Mouse (Mus musculus) thymus, adult 18-20 months (tissue): ENCODE measurements around the gene Nanog.
"Not testable (repeated sequence)": the region's sequence is repeated elsewhere in the genome, so short reads cannot be mapped to it uniquely, and the experiment has no call there.

ENCODE experiments used
- DNase-seq, 2 experiments: peaks; one replicate each; pipeline ENCODE4 v3.0.0; 2022; ENCODE audit warnings: mixed read lengths in 2 of 2

Gene Nanog

DNA sequence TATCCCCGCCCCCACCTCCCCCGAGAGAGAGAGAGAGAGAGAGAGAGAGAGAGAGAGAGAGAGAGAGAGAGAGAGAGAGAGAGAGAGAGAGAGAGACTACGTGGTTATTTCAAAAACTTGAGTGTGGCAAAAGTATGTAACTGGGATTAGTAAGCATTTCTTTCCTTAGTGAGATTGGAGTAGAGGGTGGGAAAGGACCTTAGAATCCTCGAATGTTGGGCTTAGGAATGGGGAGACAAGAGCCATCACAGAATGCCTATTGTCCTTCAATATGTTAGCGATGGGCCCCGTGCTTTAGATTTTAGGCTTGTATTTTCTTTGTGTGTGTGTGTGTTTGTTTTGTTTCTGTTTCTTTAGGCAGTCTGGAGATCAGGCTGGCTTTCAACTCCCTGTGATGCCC lies 4.0 kb upstream of the Nanog start:
- DNase-seq, result no peak

GRCm38 (mm10) chr6:122703706-122704105 lies 3.6 kb upstream of the Nanog start:
- DNase-seq, result no peak

GRCm38 (mm10) chr6:122706337-122706840 lies 900 bp upstream of the Nanog start:
- DNase-seq, result no peak

- no peak for DNase-seq
These were observed 1.5 kb downstream of the Nanog start for GRCm38 (mm10) chr6:122708826-122709225.

GRCm38 (mm10) chr6:122711455-122711854 lies 4.2 kb downstream of the Nanog start:
- no peak for DNase-seq

GRCm38 (mm10) chr6:122713116-122713515 lies 5.8 kb downstream of the Nanog start:
- DNase-seq, result not testable (repeated sequence)

GRCm38 (mm10) chr6:122714707-122715365 lies 7.5 kb downstream of the Nanog start:
- DNase-seq, result no peak

DNA sequence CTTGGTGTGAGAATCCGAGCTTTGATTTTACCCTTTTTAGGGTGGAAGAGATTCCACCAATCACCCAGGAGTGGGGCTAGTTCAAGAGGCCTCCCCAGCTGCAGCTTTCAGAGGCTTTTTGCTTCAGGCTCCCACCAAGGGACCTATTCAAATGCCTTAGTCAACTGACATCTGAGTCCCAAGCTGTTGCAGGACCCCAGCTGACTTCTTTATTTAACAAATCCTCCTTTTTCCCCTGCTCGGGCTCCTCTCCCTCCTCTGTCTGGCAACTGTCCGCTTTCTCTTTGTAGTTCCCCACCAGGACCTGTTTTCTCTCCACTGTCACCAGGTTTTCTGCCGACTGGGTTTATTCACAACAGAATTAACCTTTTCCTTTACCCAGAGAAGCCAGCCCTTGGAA lies 8.6 kb downstream of the Nanog start:
- DNase-seq, result no peak

- not testable (repeated sequence) for DNase-seq
These were observed 10.9 kb downstream of the Nanog start for GRCm38 (mm10) chr6:122718224-122718623.

DNA sequence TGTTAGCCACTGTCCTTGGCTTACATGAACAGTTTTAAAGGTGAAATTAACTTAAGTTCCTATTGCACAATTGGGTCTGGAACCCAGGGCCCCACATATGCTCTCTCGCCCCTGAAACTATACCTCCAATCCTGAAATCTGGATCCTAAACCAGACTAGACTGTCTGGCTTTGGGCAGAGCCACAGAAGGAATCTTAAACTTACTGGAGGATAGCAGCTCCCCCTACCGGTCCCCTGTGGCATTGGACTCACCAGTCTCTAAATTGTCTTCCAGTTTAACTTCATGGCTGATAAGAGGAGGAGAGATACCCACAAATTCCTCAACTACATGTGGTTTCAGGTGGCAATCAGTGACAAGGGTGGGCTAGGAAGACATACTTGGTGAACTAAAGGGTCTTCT lies 12.7 kb downstream of the Nanog start:
- peak in 1 of 2 experiments; percentile 14 for DNase-seq

- DNase-seq, result no peak
These were observed 32.7 kb downstream of the Nanog start for GRCm38 (mm10) chr6:122739952-122740351.

DNA sequence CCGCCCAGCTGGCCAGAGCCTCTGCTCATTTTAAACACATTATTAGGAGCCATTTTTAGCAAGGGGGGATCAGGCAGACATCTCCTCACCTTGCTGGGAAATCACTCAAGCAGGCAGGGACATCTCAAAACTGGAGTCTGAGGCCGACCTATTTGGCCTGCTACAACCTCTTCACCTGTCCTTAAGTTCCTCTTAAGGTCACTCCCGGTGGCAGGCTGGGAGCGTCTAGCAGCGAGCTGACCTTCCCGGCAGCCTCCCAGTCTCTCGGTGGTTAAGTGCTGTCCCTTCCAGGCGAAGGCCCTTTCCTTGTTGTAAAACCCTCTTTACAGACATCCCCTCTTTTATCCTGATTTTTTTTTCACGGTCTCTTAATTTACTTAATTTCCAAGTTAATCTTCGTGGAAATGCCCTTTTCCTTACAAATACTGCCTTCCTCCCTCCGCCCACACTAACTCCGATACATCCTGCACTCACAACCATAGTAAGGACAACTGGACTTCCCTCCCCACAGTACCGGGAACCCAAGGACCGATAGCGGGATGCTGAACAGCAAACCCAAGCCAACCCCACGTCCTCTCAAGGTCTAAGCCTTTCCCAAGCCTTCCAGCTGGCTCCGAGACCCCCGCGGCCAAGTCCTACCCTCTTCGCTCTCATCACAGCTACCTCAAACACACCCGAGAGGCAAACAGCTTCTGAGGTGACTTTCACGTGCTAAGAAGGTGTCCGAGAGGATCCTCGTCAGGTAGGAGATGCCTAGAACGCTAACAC lies 34.4 kb downstream of the Nanog start:
- no peak for DNase-seq

GRCm38 (mm10) chr6:122742228-122742899 lies 35.1 kb downstream of the Nanog start:
- DNase-seq, result peak in 1 of 2 experiments; percentile 47

DNA sequence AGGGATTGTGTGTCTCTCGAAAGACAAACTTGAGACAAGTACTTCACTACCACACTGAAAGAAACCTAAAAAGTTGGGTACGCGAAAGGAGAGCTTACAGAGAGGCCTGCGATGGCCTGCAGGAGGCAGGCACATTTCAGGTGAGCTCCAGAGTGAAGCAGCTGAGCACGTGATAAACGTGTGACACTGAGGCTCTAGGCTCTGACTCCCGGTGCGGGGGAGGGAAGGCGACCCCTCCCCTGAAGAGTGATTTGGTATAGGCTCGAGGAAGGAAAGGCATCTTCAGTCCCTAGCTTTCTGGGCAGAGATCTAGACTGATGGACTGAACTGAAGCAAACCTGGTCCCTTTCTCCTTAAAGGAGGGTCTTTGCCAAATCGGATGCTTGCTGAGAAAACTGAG lies 36.1 kb downstream of the Nanog start:
- DNase-seq, result no peak

DNA sequence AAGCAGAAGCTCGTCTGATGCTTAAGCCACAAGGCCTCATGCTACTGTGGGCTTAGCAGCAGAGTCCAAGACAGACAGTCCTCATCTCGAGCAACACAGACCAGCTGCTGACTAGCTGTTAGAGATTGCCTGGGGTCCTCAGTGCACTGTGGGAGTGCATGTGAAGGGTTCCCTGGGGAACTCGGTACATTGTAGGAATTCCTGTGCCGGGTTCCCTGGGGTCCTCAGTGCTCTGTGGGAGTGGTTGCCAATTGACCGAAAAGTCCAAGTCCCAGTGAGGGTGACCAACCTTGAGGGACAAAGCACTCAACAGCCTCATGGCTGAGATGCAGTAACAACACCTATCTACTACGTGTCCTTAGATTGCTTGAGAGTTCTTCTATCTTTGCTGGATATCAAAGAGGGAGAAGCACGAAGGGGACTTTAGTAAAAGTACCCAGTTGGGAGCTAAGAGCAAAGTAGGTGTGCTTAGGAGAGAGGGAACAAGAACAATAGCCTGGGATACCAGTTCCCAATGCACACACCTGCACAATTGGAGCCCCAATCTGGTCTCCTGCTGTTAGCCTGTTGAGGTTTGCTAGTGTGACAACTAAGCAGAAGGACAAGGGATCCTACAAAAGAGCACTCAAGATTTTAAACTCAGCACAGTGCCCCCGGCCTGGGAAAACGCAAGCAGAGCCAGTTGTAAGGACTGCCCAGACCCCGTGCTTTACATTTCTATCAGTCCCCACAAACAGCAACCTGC lies 37.4 kb downstream of the Nanog start:
- no peak for DNase-seq

GRCm38 (mm10) chr6:122750579-122750978 lies 43.3 kb downstream of the Nanog start:
- DNase-seq, result no peak

- DNase-seq, result no peak
These were observed 48.6 kb downstream of the Nanog start for GRCm38 (mm10) chr6:122755913-122756312.

DNA sequence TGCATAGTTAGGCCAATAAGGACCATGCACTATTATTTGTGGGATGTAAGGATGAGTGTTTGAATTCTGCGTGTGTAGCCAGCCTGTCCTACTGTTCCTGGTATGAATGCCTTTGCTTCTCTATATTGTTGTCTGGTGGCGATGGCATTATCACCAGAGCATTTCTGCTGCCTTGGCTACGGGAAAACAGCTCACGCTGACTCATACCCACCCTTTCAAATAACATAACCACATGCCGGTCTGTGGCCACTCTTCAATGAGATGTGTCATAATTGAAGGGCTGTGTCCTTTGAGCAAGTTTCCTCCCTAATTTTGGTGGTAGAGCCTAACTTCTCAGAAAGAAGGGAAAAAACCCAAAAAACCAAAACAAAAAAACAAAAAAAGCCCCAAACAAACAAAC lies 51.4 kb downstream of the Nanog start:
- DNase-seq, result no peak

DNA sequence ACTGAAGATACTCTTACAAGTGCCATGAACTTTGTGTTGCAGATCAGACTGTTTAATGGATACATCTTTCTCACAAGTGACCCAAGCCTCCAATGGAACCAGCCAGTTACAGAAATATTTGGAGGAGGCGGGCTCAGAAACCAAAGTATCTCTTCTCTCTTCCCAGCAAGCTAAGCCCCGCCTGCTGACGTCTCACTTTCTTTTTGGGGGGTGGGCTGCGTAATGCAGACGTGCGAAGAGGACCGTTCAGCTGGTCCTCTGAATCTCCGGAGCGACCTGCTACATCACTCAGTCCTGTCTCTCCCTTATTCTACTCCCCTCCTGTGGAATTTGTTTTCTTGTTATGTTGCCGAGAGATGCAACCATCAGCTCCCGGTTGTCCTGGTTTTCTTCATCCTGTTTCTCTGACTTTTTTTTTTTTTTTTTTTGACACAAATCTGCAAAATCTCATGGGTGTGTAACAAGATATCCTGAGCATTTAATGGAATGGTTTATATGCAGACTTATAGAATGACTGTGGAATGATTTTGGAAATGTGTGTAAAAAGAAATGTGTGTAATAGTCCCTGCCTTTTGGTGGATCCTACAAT lies 53.8 kb downstream of the Nanog start:
- peak in 1 of 2 experiments; percentile 46 for DNase-seq

DNA sequence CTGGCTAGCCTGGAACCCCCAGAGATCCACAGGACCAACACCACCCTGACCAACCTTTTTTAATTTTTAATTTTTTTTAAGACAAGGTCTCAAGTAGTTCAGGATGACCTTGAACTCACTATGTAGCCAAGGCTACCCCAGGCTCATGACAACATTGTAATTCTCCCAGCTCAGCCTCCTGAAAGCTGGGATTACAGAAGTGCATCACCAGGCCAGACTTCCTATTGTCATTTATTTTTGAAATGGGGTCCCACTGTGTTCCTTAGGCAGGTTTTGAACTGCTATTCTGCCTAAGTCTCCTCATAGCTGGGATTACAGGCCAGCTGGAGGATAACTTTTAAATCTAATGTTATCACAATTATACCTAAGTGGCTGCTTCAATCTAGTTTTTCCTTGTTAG lies 54.6 kb downstream of the Nanog start:
- no peak for DNase-seq

- no peak for DNase-seq
These were observed 55.2 kb downstream of the Nanog start for GRCm38 (mm10) chr6:122762480-122762879.

GRCm38 (mm10) chr6:122762952-122763700 lies 55.8 kb downstream of the Nanog start:
- no peak for DNase-seq
